Mouse (Mus musculus) liver, embryonic 14.5 days (tissue): ENCODE results near the gene Hist1h2bl.

Source experiments
- CTCF ChIP-seq: IDR thresholded peaks from 2 replicates; pipeline ENCODE4 v1.5.1; 2016; ENCODE audit warnings: antibody characterized with exemption, low read depth, control low read depth
- EP300 ChIP-seq: IDR thresholded peaks from 2 replicates; pipeline ENCODE4 v1.6.1; 2016; ENCODE audit warnings: antibody characterized with exemption, low read depth

DNA sequence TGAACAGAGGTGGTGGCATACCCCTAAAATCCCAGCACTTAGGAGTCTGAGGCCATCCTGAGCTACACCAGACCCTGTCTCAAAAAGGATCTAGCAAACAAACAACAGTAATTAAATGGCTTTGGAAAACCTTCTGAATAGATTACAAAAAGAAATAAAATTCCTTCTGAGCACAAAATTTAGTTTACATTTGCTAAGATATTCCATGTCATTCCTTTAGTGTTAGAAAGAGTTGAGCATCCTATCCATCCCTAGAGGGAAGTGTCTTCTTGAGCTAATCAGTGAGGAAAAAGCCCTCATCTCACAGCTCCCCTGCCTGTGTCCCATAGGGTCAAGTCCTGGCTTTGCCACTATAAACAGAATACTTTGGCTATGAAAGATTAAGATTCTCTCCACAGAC is 18.1 kb downstream of the Hist1h2bl start, which contains the start of gene Olfr1359:
- TF ChIP-seq CTCF (no peak), EP300 (no peak)
